Mouse (Mus musculus) neural tube, embryonic 13.5 days (tissue): ENCODE results near the gene Zfp467. TPM values are rescaled to one million over a fixed set of nuclear protein-coding genes. Genes with fewer than 3 reads are reported as not detected.
A peak's percentile ranks its signal among the peaks of the same experiment; 100 is the strongest.

Source experiments
- ATAC-seq: fragments of 200-750 bp; cut with Nextera tagmentation; 2 replicates; pipeline ENCODE4 v1.8.0; 2017; ENCODE audit warnings: low read depth, mild to moderate bottlenecking, moderate TSS enrichment, moderate library complexity
- H3K27ac ChIP-seq: fragments of 300-500 bp; sonication (generic); replicated peaks from 2 replicates; pipeline ENCODE4 v1.5.1; 2015; ENCODE audit warnings: moderate library complexity, mild to moderate bottlenecking, inconsistent platforms
- H3K27me3 ChIP-seq: fragments of 300-500 bp; sonication (generic); 2 replicates; pipeline ENCODE4 v1.6.1; 2015; ENCODE audit warnings: mild to moderate bottlenecking, inconsistent platforms
- H3K36me3 ChIP-seq: fragments of 300-500 bp; sonication (generic); 2 replicates; pipeline ENCODE4 v1.6.1; 2015; ENCODE audit warnings: mild to moderate bottlenecking, inconsistent platforms
- H3K4me1 ChIP-seq: fragments of 300-500 bp; sonication (generic); replicated peaks from 2 replicates; pipeline ENCODE4 v1.6.1; 2015; ENCODE audit warnings: inconsistent platforms
- H3K4me2 ChIP-seq: fragments of 300-500 bp; sonication (generic); 2 replicates; pipeline ENCODE4 v1.6.1; 2015; ENCODE audit warnings: inconsistent platforms, mild to moderate bottlenecking, moderate library complexity
- H3K4me3 ChIP-seq: fragments of 300-500 bp; sonication (generic); 2 replicates; pipeline ENCODE4 v1.5.1; 2015; ENCODE audit warnings: mild to moderate bottlenecking, inconsistent platforms
- H3K9ac ChIP-seq: fragments of 300-500 bp; sonication (generic); 2 replicates; pipeline ENCODE4 v1.6.1; 2015; ENCODE audit warnings: moderate library complexity, mild to moderate bottlenecking, inconsistent platforms
- H3K9me3 ChIP-seq: fragments of 300-500 bp; sonication (generic); 2 replicates; pipeline ENCODE4 v1.6.1; 2016; ENCODE audit warnings: inconsistent platforms
- WGBS: fragments of 180-500 bp; shearing (Covaris S2); methylation state at CpG from one replicate; pipeline ENCODE4 v1.1.7; 2015; 5-methylcytosine and 5-hydroxymethylcytosine counted together
- polyA plus RNA-seq: library from polyadenylated mRNA; unstranded; fragments of >200 nt; fragmentation: Nextera tagmentation; extraction: Ambion mirVana; gene quantifications from 2 replicates; pipeline ENCODE4 v1.2.1, GENCODE M21; 2015

The Zfp467 gene
- polyA plus RNA-seq, 1 experiment from 2014 or later, result 22.6 TPM

DNA sequence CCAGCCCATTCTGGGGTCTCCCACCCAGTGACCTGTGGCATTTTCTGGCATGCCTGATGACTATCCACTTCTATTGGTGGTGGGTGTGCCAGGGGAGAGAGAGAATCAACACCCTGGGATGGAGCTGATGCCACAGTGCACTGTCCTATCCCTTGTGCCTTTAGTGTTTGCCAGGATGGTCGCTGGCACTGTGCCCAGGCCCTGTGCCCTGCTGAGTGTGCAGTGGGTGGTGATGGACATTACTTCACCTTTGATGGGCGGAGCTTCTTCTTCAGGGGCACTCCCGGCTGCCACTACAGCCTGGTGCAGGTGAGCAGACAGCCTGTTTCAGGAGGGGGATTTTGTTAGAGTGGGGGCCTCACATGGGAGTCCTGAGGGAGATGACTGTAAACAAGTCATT lies 7.1 kb upstream of the Zfp467 start:
- Histone ChIP-seq H3K4me1 (no peaks in the 10 kb centered on the region), H3K4me2 (no peak overlapping the region), H3K27ac (no peak overlapping the region), H3K36me3 (no peaks in the 10 kb centered on the region), H3K27me3 (no peaks in the 10 kb centered on the region), H3K9ac (no peak overlapping the region), H3K4me3 (no peak overlapping the region), H3K9me3 (no peaks in the 10 kb centered on the region)
- 78% methylated on average over 3 of the region's 3 CpGs for WGBS
- no peak for ATAC-seq

DNA sequence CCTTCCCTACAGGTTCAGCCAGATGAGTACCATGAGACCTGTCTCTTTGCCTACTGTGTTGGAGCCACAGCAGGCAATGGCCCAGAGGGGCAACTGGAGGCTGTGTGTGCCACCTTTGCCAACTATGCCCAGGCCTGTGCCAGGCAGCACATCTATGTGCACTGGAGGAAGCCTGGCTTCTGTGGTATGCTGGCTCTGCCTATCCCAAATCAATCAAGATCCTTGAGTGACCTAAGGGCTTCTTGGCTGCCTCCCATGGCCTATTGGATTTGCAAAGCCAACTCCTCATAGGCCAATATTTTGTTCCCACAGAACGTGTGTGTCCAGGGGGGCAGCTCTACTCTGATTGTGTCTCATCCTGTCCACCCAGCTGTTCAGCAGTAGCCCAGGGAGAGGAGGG lies 6.5 kb upstream of the Zfp467 start:
- no peak for ATAC-seq
- no peak overlapping the region for H3K4me3 ChIP-seq
- no peak overlapping the region for H3K4me2 ChIP-seq
- H3K9ac ChIP-seq, result no peak overlapping the region
- no peaks in the 10 kb centered on the region for H3K27me3 ChIP-seq
- WGBS, result 53% methylated on average over 1 of the region's 1 CpGs
- no peaks in the 10 kb centered on the region for H3K4me1 ChIP-seq
- no peak overlapping the region for H3K27ac ChIP-seq
- H3K36me3 ChIP-seq, result no peaks in the 10 kb centered on the region
- no peaks in the 10 kb centered on the region for H3K9me3 ChIP-seq

DNA sequence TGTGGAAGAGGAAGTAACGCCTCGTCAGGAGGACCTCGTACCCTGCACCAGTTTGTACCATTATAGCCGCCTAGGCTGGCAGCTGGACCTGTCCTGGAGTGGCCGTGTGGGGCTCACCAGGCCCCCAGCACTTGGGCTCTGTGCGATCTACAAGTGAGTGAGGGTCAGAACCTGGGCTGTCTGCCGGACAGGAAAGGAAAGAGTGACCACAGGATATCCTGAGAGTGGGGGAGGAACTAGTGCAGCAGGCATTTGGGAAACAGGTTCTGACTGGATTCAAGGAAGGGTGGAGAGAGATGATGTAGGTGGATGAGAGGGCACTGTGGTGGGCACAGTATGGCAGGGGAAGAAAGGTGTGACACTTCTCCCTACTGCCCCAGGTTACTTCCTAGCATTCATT lies 2.9 kb upstream of the Zfp467 start:
- Histone ChIP-seq H3K4me1 (peaks cover 12% of the 10 kb centered on the region), H3K4me3 (no peak overlapping the region), H3K4me2 (no peak overlapping the region), H3K9me3 (no peaks in the 10 kb centered on the region), H3K27me3 (no peaks in the 10 kb centered on the region), H3K27ac (no peak overlapping the region), H3K36me3 (no peaks in the 10 kb centered on the region), H3K9ac (no peak overlapping the region)
- WGBS, result 79% methylated on average over 7 of the region's 7 CpGs
- ATAC-seq, result no peak

DNA sequence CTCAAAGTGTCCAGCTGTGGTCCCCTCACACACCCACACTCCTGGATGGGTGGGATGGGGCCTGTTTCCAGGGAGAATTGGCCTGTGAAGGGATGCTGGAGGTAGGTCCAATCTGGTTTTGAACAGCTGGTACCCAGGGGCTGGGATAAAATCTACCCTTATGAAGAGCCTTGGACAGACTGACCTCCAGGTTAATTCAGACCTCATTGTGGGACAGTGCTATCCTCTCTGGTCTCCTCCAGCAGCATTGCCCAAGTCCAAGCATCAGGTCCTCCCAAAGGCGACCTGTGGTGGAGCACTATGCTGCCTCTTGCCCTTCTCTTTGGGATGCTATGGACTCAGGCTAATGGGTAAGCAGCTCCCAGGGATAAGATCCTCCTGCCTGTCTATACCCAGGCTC lies 2.3 kb upstream of the Zfp467 start, which contains the start of gene Sspo:
TSS of gene Sspo (plus strand) at position 301 of the 400 bp plus-strand sequence.
- WGBS, result 88% methylated on average over 1 of the region's 1 CpGs

DNA sequence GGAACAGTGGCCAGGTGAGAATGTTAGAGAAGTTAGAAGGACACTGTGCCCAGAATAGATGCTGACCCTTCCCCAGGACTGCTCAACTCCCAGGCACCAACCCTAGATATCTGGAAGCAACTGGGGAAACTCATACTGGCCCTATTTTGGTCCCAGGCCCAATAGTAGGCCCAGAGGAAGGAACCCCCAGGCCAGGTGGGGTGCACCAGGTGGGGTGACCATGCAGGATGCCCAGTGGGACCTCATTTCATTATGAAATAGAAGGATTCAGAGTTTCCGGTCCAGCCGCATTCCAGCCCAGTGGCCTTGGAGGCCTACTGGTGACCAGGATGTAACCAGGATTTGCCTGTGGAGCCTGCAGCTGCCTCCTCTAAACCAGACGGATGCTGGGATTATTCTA lies 1.3 kb upstream of the Zfp467 start:
- H3K27ac ChIP-seq, result no peak overlapping the region
- H3K27me3 ChIP-seq, result no peaks in the 10 kb centered on the region
- H3K9ac ChIP-seq, result no peak overlapping the region
- H3K4me1 ChIP-seq, result peaks cover 17% of the 10 kb centered on the region
- H3K4me3 ChIP-seq, result no peak overlapping the region
- peaks cover 7% of the 10 kb centered on the region for H3K36me3 ChIP-seq
- no peak overlapping the region for H3K4me2 ChIP-seq
- H3K9me3 ChIP-seq, result no peaks in the 10 kb centered on the region
- ATAC-seq, result no peak
- 78% methylated on average over 3 of the region's 3 CpGs for WGBS

More for the DNA sequence above, 2.3 kb upstream of the Zfp467 start, which contains the start of gene Sspo:
- ATAC-seq, result no peak
- Histone ChIP-seq H3K27me3 (no peaks in the 10 kb centered on the region), H3K4me3 (no peak within 1 kb of the TSS), H3K4me2 (no peak within 1 kb of the TSS), H3K27ac (no peak within 1 kb of the TSS), H3K36me3 (no peaks in the 10 kb centered on the region), H3K4me1 (peaks cover 17% of the 10 kb centered on the region), H3K9ac (no peak within 1 kb of the TSS), H3K9me3 (no peaks in the 10 kb centered on the region)

DNA sequence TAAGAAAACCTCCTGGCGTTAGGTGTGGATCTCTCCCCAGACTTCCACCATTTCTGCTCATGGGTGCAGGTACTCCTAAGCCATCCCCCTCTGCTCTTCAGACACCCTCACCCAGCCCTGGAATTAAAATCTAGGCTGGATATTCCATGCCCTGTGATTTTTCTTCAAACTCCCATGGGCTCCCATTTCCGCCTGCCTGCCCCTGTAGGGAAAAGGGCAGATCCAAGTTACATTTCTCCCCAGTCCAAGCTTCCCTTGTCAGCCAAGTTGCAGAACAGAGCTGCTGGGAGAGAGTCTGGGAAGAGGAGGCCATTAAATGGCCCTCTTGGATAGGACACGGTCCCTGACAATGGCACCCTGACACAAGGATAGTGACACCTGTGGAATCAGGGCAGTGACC lies 631 bp upstream of the Zfp467 start:
- Histone ChIP-seq H3K9ac (0 out of 2 replicates have a peak overlapping the region, but pooled peaks have one; percentile 87), H3K4me3 (peak overlapping the region; percentile 74), H3K27ac (0 out of 2 replicates have a peak overlapping the region, but pooled peaks have one; percentile 38), H3K27me3 (peaks cover 6% of the 10 kb centered on the region), H3K4me1 (peaks cover 19% of the 10 kb centered on the region), H3K9me3 (no peaks in the 10 kb centered on the region), H3K4me2 (peak overlapping the region; percentile 88), H3K36me3 (peaks cover 14% of the 10 kb centered on the region)
- WGBS, result 25% methylated on average over 3 of the region's 3 CpGs
- no peak for ATAC-seq

DNA sequence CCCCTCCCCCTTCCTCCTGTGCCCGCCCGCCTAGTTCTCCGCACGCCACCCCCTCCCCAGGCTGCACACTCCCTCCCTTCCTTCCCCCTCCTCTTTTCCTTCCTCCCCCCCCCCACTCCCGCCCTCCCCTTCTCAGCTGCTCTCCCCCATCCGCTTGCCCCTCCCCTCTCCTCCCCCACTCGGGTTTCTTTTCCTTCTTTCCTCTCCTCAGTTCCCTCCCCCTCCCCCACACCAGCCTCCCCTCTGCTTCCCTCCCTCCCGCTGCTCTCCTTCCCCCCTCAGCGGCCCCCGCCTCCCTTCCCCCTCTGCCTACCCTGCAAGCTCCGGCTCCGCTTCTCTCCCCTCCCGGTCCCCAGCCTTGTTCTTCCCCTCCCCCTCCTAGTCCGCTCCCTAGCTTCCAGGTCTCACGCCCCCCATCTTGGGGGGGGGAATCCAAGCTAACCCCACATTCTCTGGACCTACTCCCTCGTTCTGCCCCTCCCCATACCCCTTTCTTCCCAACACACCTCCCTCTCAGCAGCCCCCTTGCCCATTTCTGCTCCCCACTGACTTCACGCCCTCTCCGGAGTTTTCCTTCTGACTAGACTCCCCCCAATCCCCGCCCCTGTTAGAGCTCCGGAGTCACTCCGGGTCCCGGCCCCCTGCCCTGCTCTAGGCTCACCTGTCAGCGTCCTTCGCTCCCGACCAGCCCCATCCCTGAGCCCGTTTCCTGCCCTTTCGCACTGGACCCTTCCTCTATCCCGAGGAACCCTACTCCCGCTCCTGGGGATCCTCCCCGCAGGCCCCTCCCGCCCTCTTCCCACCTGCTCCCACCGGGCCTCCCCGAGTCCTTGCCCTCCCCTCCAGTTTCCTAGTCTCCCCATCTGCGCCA lies 1.1 kb downstream of the Zfp467 start:
- Histone ChIP-seq H3K36me3 (peaks cover 17% of the 10 kb centered on the region), H3K4me2 (peak overlapping the region; percentile 88), H3K9me3 (no peaks in the 10 kb centered on the region), H3K27me3 (peaks cover 23% of the 10 kb centered on the region), H3K4me1 (peaks cover 34% of the 10 kb centered on the region), H3K27ac (peak overlapping the region; percentile 91), H3K9ac (peak overlapping the region; percentile 87), H3K4me3 (peak overlapping the region; percentile 74)
- WGBS, result 3% methylated on average over 32 of the region's 34 CpGs
- ATAC-seq, result peak; percentile 76

DNA sequence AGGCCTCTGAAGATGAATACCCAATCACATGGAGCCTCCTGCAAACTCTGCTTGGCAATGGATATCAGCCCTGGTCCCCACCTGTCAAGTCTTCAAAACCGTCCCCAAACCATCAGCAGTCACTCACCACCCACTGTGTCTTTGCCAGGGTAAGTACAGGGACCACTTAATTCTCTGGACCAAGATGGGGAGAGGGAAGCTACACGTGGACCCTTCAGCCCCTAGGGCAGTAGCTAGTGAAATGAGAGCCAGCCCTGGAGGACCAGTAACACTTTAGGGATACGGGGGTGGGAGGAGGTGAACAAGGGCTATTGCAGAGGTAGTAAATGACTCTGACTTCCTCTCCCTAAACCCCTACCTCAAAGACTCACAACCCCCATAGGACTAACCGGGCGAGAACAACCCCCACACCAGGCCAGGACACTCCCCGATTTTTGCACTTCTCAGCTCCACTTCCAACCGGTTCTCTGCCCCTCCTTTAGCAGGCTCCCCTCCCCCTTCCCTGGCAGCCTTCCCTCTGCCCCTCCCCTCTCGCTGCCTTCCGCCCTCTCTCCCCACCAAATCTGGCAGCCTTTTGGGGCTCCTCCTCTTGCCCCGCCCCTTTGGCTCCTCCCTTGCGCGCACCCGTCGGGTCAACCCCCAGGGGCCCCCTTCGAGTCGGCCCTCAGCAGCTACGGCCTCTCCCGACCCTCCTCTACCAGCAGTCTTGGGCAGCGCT lies 1.9 kb downstream of the Zfp467 start:
- Histone ChIP-seq H3K27me3 (peaks cover 31% of the 10 kb centered on the region), H3K4me3 (peak overlapping the region; percentile 74), H3K9ac (peak overlapping the region; percentile 87), H3K4me1 (peaks cover 42% of the 10 kb centered on the region), H3K36me3 (peaks cover 22% of the 10 kb centered on the region), H3K27ac (peak overlapping the region; percentile 91), H3K4me2 (peak overlapping the region; percentile 88), H3K9me3 (no peaks in the 10 kb centered on the region)
- 2% methylated on average over 19 of the region's 19 CpGs for WGBS
- peak; percentile 84 for ATAC-seq

DNA sequence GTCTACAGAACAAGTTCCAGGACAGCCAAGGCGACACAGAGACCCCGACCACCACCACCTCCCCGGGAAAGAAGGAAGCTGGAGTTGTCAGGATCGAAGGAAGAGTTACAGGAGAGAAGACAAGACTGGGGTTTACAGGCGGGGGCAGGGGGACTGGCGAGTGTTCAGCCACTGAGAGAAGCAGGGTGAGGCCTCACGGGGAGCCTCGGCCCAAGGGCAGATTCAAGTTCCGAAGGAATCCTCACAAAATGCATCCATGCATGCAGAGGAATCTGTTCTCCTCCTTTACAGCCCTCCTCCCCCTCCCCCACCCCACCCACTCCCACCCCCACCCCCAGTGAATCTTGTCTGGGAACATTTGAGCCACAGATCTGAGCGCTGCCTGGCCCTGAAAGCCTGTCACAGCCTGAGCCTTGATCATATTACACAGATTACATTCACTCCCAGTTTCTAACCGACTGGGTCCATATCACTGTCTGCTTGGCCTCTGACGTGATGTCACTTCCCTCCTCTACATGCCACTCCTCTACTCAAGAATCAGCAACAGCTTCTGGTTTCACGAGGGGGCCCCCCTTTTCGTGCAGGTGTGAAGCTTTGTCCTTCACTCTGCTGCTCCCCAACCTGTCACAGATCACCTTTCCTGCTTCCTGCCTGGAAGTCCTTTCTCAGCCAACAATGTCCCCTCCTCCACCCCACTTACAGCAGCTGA lies 5.2 kb downstream of the Zfp467 start:
- WGBS, result 36% methylated on average over 14 of the region's 14 CpGs
- H3K27ac ChIP-seq, result no peak overlapping the region
- no peak for ATAC-seq
- H3K4me1 ChIP-seq, result peaks cover 44% of the 10 kb centered on the region
- H3K36me3 ChIP-seq, result peaks cover 43% of the 10 kb centered on the region
- no peak overlapping the region for H3K4me2 ChIP-seq
- H3K9ac ChIP-seq, result no peak overlapping the region
- H3K27me3 ChIP-seq, result peaks cover 51% of the 10 kb centered on the region
- no peak overlapping the region for H3K4me3 ChIP-seq
- H3K9me3 ChIP-seq, result no peaks in the 10 kb centered on the region

DNA sequence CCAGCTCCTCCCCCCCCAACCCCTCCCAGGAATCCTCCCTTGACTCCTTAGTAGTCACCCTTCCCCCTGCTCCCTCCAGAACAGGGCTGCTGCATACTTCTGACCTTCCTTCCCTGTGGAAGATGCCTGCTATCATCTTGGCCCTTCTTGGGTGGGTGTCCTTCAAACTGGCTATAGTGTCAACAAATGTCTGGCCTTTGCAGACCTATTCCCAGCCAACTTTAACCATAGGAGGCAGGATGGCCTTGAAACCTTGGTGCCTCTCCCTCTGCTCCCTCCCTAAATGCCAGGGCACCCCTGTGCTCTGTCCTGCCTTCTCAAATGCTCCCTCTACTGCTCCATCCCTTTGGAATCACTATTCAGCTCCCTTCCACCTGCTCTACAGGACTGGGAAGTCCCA lies 6.0 kb downstream of the Zfp467 start:
- no peak overlapping the region for H3K27ac ChIP-seq
- no peak overlapping the region for H3K4me3 ChIP-seq
- peaks cover 44% of the 10 kb centered on the region for H3K4me1 ChIP-seq
- H3K4me2 ChIP-seq, result no peak overlapping the region
- H3K36me3 ChIP-seq, result peaks cover 43% of the 10 kb centered on the region
- peaks cover 51% of the 10 kb centered on the region for H3K27me3 ChIP-seq
- ATAC-seq, result no peak
- no peak overlapping the region; the same call in 1 of the 2 replicates for H3K9ac ChIP-seq
- no peaks in the 10 kb centered on the region for H3K9me3 ChIP-seq

DNA sequence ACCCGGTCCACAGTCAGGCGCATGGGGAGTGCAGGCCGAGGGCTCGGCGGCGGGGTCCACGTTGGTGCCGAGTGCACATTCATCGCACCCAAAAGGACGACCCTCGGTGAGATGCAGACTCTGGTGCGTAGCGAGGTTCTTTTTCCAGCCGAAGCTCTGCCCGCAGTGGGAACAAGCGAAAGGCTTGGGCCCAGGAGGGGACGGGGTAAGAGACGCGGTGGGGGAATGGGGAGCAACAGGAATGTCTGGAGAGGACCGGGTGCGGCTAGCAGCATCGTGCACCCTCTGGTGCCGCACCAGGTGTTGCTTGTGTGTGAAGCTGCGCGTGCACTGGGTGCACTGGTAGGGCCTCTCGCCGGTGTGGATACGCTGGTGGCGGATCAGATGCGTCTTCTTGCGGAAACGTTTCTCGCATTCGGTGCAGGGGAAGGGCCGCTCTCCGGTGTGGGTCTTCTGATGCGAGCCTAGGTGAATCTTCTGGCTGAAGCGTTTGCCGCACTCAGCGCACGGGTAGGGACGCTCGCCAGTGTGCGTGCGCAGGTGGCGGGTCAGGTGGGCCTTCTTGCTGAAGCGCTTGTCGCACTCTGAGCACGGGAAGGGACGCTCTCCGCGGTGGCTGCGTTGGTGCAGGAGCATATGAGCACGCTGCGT lies 7.0 kb downstream of the Zfp467 start:
- Histone ChIP-seq H3K4me3 (peak overlapping the region; percentile 24), H3K27me3 (peaks cover 51% of the 10 kb centered on the region), H3K4me1 (peaks cover 40% of the 10 kb centered on the region), H3K4me2 (peak overlapping the region; percentile 43), H3K9ac (peak overlapping the region; percentile 46), H3K9me3 (no peaks in the 10 kb centered on the region), H3K27ac (no peak overlapping the region), H3K36me3 (peaks cover 43% of the 10 kb centered on the region)
- peak; percentile 20; the same call in 1 of the 2 replicates for ATAC-seq
- WGBS, result 17% methylated on average over 55 of the region's 55 CpGs
